Mouse (Mus musculus): ENCODE data around the gene Abcd1. TPM values are rescaled to one million over a fixed set of nuclear protein-coding genes. Genes with fewer than 3 reads are reported as not detected.
A peak's percentile ranks its signal among the peaks of the same experiment; 100 is the strongest.

The Abcd1 gene
- total and polyA plus RNA-seq, 2 experiments from 2014 or later = 7.9 to 19.2 TPM

- TF ChIP-seq CTCF (IDR thresholded peaks at IDR 0.05) = peak; percentile 59
- Histone ChIP-seq H3K9me3 (ENCODE audit: low read length) (no peaks in the 10 kb centered on the region), H3K4me1 (ENCODE audit: insufficient read depth, low read length) (no peaks in the 10 kb centered on the region), H3K4me3 (ENCODE audit: low read depth, low read length) (no peak overlapping the region), H3K4me2 (ENCODE audit: low read depth, low read length, poor library complexity, severe bottlenecking) (no peak overlapping the region), H3K36me3 (ENCODE audit: insufficient read depth, low read length) (no peaks in the 10 kb centered on the region), H3K27me3 (ENCODE audit: insufficient read depth, low read length) (no peaks in the 10 kb centered on the region), H3K27ac (ENCODE audit: low read depth, low read length) (no peak overlapping the region), H3K9ac (replicated peaks; ENCODE audit: low read length, poor library complexity, severe bottlenecking) (no peak overlapping the region)
- DNase-seq (ENCODE audit: low spot score) = peak; percentile 22
- WGBS = 82% methylated on average over 1 of the region's 1 CpGs
- no peak for ATAC-seq (ENCODE audit: low FRiP score)
Observed at GRCm38 (mm10) chrX:73700472-73700871, 15.9 kb upstream of the Abcd1 start.

GRCm38 (mm10) chrX:73715476-73716108 lies 805 bp upstream of the Abcd1 start:
- Histone ChIP-seq H3K36me3 (ENCODE audit: insufficient read depth, low read length) (no peaks in the 10 kb centered on the region), H3K9ac (replicated peaks; ENCODE audit: low read length, poor library complexity, severe bottlenecking) (peak overlapping the region; percentile 54), H3K9me3 (ENCODE audit: low read length) (no peaks in the 10 kb centered on the region), H3K4me2 (ENCODE audit: low read depth, low read length, poor library complexity, severe bottlenecking) (peak overlapping the region; percentile 58), H3K4me3 (ENCODE audit: low read depth, low read length) (peak overlapping the region; percentile 45), H3K27me3 (ENCODE audit: insufficient read depth, low read length) (no peaks in the 10 kb centered on the region), H3K27ac (ENCODE audit: low read depth, low read length) (peak overlapping the region; percentile 63), H3K4me1 (ENCODE audit: insufficient read depth, low read length) (0 out of 2 replicates have a peak, but pooled peaks cover 5% of the 10 kb centered on the region)
- WGBS = 17% methylated on average over 21 of the region's 21 CpGs
- TF ChIP-seq CTCF (IDR thresholded peaks at IDR 0.05) = peak; percentile 55
- ATAC-seq (ENCODE audit: low FRiP score) = peak; percentile 36; the same call in 1 of the 2 replicates
- DNase-seq (ENCODE audit: low spot score) = peak; percentile 50

GRCm38 (mm10) chrX:73716709-73717545 lies 530 bp downstream of the Abcd1 start:
- Histone ChIP-seq H3K4me3 (ENCODE audit: low read depth, low read length) (peak overlapping the region; percentile 45), H3K9me3 (ENCODE audit: low read length) (no peaks in the 10 kb centered on the region), H3K9ac (replicated peaks; ENCODE audit: low read length, poor library complexity, severe bottlenecking) (peak overlapping the region; percentile 54), H3K27me3 (ENCODE audit: insufficient read depth, low read length) (no peaks in the 10 kb centered on the region), H3K4me1 (ENCODE audit: insufficient read depth, low read length) (0 out of 2 replicates have a peak, but pooled peaks cover 5% of the 10 kb centered on the region), H3K27ac (ENCODE audit: low read depth, low read length) (peak overlapping the region; percentile 63), H3K4me2 (ENCODE audit: low read depth, low read length, poor library complexity, severe bottlenecking) (peak overlapping the region; percentile 58), H3K36me3 (ENCODE audit: insufficient read depth, low read length) (no peaks in the 10 kb centered on the region)
- no peak for DNase-seq (ENCODE audit: low spot score)
- WGBS = 29% methylated on average over 29 of the region's 30 CpGs
- ATAC-seq (ENCODE audit: low FRiP score) = peak; percentile 55
- no peak for TF ChIP-seq CTCF (IDR thresholded peaks at IDR 0.05)

GRCm38 (mm10) chrX:73717667-73718066 lies 1.3 kb downstream of the Abcd1 start:
- no peaks in the 10 kb centered on the region for H3K27me3 ChIP-seq (ENCODE audit: insufficient read depth, low read length)
- H3K4me3 ChIP-seq (ENCODE audit: low read depth, low read length) = peak overlapping the region; percentile 45
- 0 out of 2 replicates have a peak, but pooled peaks cover 5% of the 10 kb centered on the region for H3K4me1 ChIP-seq (ENCODE audit: insufficient read depth, low read length)
- DNase-seq (ENCODE audit: low spot score) = no peak
- 67% methylated on average over 11 of the region's 11 CpGs for WGBS
- TF ChIP-seq CTCF (IDR thresholded peaks at IDR 0.05) = no peak
- H3K4me2 ChIP-seq (ENCODE audit: low read depth, low read length, poor library complexity, severe bottlenecking) = peak overlapping the region; percentile 58
- H3K9ac ChIP-seq (replicated peaks; ENCODE audit: low read length, poor library complexity, severe bottlenecking) = no peak overlapping the region
- no peaks in the 10 kb centered on the region for H3K36me3 ChIP-seq (ENCODE audit: insufficient read depth, low read length)
- H3K9me3 ChIP-seq (ENCODE audit: low read length) = no peaks in the 10 kb centered on the region
- no peak overlapping the region for H3K27ac ChIP-seq (ENCODE audit: low read depth, low read length)
- no peak for ATAC-seq (ENCODE audit: low FRiP score)

GRCm38 (mm10) chrX:73718271-73718670 lies 1.9 kb downstream of the Abcd1 start:
- H3K4me3 ChIP-seq (ENCODE audit: low read depth, low read length) = no peak overlapping the region
- no peak for DNase-seq (ENCODE audit: low spot score)
- H3K9me3 ChIP-seq (ENCODE audit: low read length) = no peaks in the 10 kb centered on the region
- WGBS = 57% methylated on average over 3 of the region's 3 CpGs
- peak overlapping the region; percentile 58 for H3K4me2 ChIP-seq (ENCODE audit: low read depth, low read length, poor library complexity, severe bottlenecking)
- no peak overlapping the region for H3K27ac ChIP-seq (ENCODE audit: low read depth, low read length)
- no peaks in the 10 kb centered on the region for H3K27me3 ChIP-seq (ENCODE audit: insufficient read depth, low read length)
- H3K4me1 ChIP-seq (ENCODE audit: insufficient read depth, low read length) = 0 out of 2 replicates have a peak, but pooled peaks cover 5% of the 10 kb centered on the region
- ATAC-seq (ENCODE audit: low FRiP score) = no peak
- H3K9ac ChIP-seq (replicated peaks; ENCODE audit: low read length, poor library complexity, severe bottlenecking) = no peak overlapping the region
- TF ChIP-seq CTCF (IDR thresholded peaks at IDR 0.05) = no peak
- no peaks in the 10 kb centered on the region for H3K36me3 ChIP-seq (ENCODE audit: insufficient read depth, low read length)

Measured in midbrain, postnatal 0 days (tissue).